Mouse (Mus musculus) layer of hippocampus, postnatal 36 days (tissue): ENCODE results near the gene Vmn2r28. TPM values are rescaled to one million over a fixed set of nuclear protein-coding genes. Genes with fewer than 3 reads are reported as not detected.
"Not testable (repeated sequence)": the region's sequence is repeated elsewhere in the genome, so short reads cannot be mapped to it uniquely, and the experiment has no call there.

ENCODE experiments used
- DNase-seq, 2 experiments: peaks; one replicate each; pipeline ENCODE4 v3.0.0; 2022
- total RNA-seq, 2 experiments: library from RNA; stranded (reverse); gene quantifications; 2 replicates each; pipeline ENCODE4 v1.2.3; 2021

The Vmn2r28 gene
- not detected for total RNA-seq

GRCm38 (mm10) chr7:5493856-5494255 lies at the start of gene Vmn2r28:
TSS of gene Vmn2r28 (minus strand) at chr7:5493956.
- DNase-seq = not testable (repeated sequence)

DNA sequence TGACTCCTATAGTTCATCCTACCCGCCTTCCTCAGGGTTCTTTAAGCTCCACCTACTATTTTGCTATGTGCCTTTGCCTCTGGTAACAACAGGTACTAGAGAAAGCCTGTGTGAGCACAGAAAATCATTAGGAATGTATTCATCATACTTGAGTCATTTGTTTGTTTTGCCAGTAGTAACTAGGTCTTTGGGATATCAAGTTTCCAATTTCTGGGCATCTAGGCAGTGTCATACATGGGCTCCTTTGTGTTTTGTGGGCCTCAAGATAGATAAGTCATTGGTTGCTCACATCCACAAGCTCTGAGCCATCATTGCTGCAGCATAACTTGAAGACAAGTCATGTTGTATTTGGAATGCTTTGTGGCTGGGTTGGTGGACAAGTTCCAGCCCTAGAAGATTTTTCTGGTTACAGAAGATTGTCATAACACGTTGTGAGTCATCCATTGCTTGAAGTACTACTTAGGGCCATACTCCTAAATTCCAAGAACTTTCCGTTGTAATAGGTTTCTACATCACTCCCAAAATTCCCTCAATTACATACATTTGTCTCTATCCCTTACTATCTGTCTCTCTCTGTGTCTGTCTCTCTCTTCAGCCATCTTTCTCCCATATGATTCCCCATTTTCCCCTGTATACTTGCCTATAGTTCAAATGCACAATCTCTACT lies 47.1 kb upstream of the Vmn2r28 start:
- DNase-seq = not testable (repeated sequence)

DNA sequence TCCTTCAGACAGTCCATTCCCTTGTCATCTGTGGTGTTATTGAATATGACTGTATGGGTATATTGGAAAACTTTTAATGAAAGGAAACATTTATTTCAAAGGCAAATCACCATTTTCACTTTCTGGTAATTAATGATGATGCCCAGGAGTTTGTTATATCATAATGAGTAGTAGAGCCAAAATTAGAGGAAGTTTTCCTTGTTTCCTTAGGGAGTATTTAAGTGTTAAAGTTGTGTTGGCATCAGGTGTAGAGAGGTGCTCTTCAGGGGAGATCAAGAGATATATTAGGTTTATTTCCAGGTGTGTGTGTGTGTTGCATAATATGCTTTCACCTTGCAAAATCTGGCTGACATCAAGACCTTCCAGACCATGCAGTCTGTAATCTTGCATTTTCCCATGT lies 37.1 kb downstream of the Vmn2r28 start, which contains the start of gene Vmn1r59:
Gene Vmn1r59, minus strand, starts transcription at position 101 of the 400 bp plus-strand sequence.
- DNase-seq = no peak

- not testable (repeated sequence) for DNase-seq
Measured at GRCm38 (mm10) chr7:5454011-5454410, 39.7 kb downstream of the Vmn2r28 start.

- DNase-seq = no peak
Measured at GRCm38 (mm10) chr7:5448627-5449026, 45.1 kb downstream of the Vmn2r28 start.

Other genes with a start within 250 kb of the Vmn2r28 start
- not detected for gene Gm5065, start 143.4 kb downstream of the Vmn2r28 start, total RNA-seq
- gene Nlrp2, start 142.9 kb downstream of the Vmn2r28 start, total RNA-seq = not detected
- gene Vmn1r58, start 80.6 kb downstream of the Vmn2r28 start, total RNA-seq = not detected
- not detected for gene Vmn1r59, start 37.2 kb downstream of the Vmn2r28 start, total RNA-seq
- not detected for gene Vmn1r60, start 53.4 kb upstream of the Vmn2r28 start, total RNA-seq
- gene Vmn1r61, start 119.3 kb upstream of the Vmn2r28 start, total RNA-seq = not detected
- not detected for gene Vmn1r62, start 179.7 kb upstream of the Vmn2r28 start, total RNA-seq